Mouse (Mus musculus) CH12.LX (cell line): ENCODE data around the gene Rybp. TPM values are rescaled to one million over a fixed set of nuclear protein-coding genes. Genes with fewer than 3 reads are reported as not detected.

ENCODE experiments used
- DNase-seq: peaks from one replicate; pipeline ENCODE4 v3.0.0-alpha.2; 2013; ENCODE audit errors: extremely low read depth
- H3K27ac ChIP-seq: 2 replicates; pipeline ENCODE4 v1.5.1; 2012; ENCODE audit warnings: low read depth, mild to moderate bottlenecking, control low read depth, moderate library complexity; ENCODE audit not compliant: insufficient read depth
- H3K27me3 ChIP-seq: replicated peaks from 2 replicates; pipeline ENCODE3; 2012; ENCODE audit warnings: inconsistent platforms
- H3K36me3 ChIP-seq, 2 experiments: replicated peaks in 1 of 2; 2 replicates each; pipeline versions ENCODE3 to v1.6.1; 2012; ENCODE audit warnings: inconsistent platforms in 1 of 2, low read length in 1 of 2, mild to moderate bottlenecking in 1 of 2, mixed read lengths in 1 of 2, moderate library complexity in 1 of 2; ENCODE audit not compliant: control insufficient read depth in 1 of 2, insufficient read depth in 1 of 2
- H3K4me1 ChIP-seq, 2 experiments: 2 replicates each; pipeline ENCODE4 v1.6.1; 2012; ENCODE audit warnings: inconsistent platforms in 1 of 2, moderate library complexity in 1 of 2; ENCODE audit not compliant: insufficient read depth in 2 of 2, control insufficient read depth in 1 of 2
- H3K4me2 ChIP-seq: 2 replicates; pipeline ENCODE4 v1.6.1; 2012; ENCODE audit warnings: low read depth, mild to moderate bottlenecking, control low read depth; ENCODE audit not compliant: poor library complexity, insufficient read depth, severe bottlenecking
- H3K4me3 ChIP-seq, 3 experiments: fragments of 150-350 bp in 1 of 3; sonication (generic) in 1 of 3; replicated peaks in 1 of 3; 2 replicates each; pipeline versions ENCODE3 to v1.5.1; 2011 to 2012; ENCODE audit warnings: low read depth in 2 of 3, low read length in 2 of 3, mild to moderate bottlenecking in 2 of 3, moderate library complexity in 2 of 3, control low read depth in 1 of 3, improper control_type of control experiment in 1 of 3, inconsistent platforms in 1 of 3, mixed read lengths in 1 of 3; ENCODE audit not compliant: poor library complexity in 1 of 3
- H3K79me2 ChIP-seq: replicated peaks from 2 replicates; pipeline ENCODE4 v1.6.1; 2012; ENCODE audit warnings: mild to moderate bottlenecking, moderate library complexity; ENCODE audit not compliant: control insufficient read depth, poor library complexity, insufficient read depth, severe bottlenecking; ENCODE audit errors: extremely low read depth
- H3K9ac ChIP-seq: 2 replicates; pipeline ENCODE4 v1.6.1; 2012; ENCODE audit warnings: low read depth, mild to moderate bottlenecking, control low read depth, moderate library complexity; ENCODE audit not compliant: insufficient read depth
- H3K9me3 ChIP-seq: replicated peaks from 2 replicates; pipeline ENCODE3; 2012; ENCODE audit warnings: low read length, inconsistent platforms, mixed read lengths
- CHD2 ChIP-seq: IDR thresholded peaks from 2 replicates; pipeline ENCODE4 v1.6.1; 2011; ENCODE audit warnings: low read length, improper control_type of control experiment
- CTCF ChIP-seq, 2 experiments: IDR thresholded peaks in 1 of 2; conservative IDR thresholded peaks in 1 of 2; 2 replicates each; pipeline ENCODE4 v1.5.1; 2011 to 2012; ENCODE audit warnings: low read depth in 2 of 2, low read length in 2 of 2, improper control_type of control experiment in 1 of 2, inconsistent platforms in 1 of 2, mild to moderate bottlenecking in 1 of 2, moderate library complexity in 1 of 2
- JUN ChIP-seq: IDR thresholded peaks from 2 replicates; pipeline ENCODE4 v1.6.1; 2011; ENCODE audit warnings: low read depth, mild to moderate bottlenecking, low read length, improper control_type of control experiment, moderate library complexity; ENCODE audit not compliant: insufficient read depth
- NELFE ChIP-seq: IDR thresholded peaks from 2 replicates; pipeline ENCODE4 v1.6.1; 2011; ENCODE audit warnings: low read depth, low read length, improper control_type of control experiment
- PAX5 ChIP-seq: IDR thresholded peaks from 2 replicates; pipeline ENCODE4 v1.6.1; 2012; ENCODE audit warnings: low read length, inconsistent platforms, mixed read lengths
- POLR2AphosphoS2 ChIP-seq: IDR thresholded peaks from 2 replicates; pipeline ENCODE4 v1.6.1; 2011; ENCODE audit warnings: low read depth, low read length, improper control_type of control experiment
- RCOR1 ChIP-seq: conservative IDR thresholded peaks from 2 replicates; pipeline ENCODE4 v1.6.1; 2012; ENCODE audit warnings: low read depth, mild to moderate bottlenecking, inconsistent platforms, low read length, improper control_type of control experiment
- USF2 ChIP-seq: conservative IDR thresholded peaks from 2 replicates; pipeline ENCODE4 v1.6.1; 2011; ENCODE audit warnings: low read depth, low read length, improper control_type of control experiment
- ZNF384 ChIP-seq: IDR thresholded peaks from 2 replicates; pipeline ENCODE4 v1.6.1; 2012; ENCODE audit warnings: low read depth, low read length, improper control_type of control experiment, inconsistent platforms
- dilution Hi-C: fragments of 300-500 bp; cut with MboI; formaldehyde crosslinking; loops from 2 replicates; pipeline ENCODE4 v1.14.3; 2020; ENCODE audit warnings: low sequenced_read_pairs; ENCODE audit not compliant: extremely low pct_unique_long_range_greater_than_20kb, extremely low pct_ligation_motif_present
- in situ Hi-C: fragments of 300-500 bp; cut with MboI; formaldehyde crosslinking; loops from 3 replicates; pipeline ENCODE4 v1.14.3; 2019; ENCODE audit warnings: low sequenced_read_pairs, low pct_ligation_motif_present, low pct_unique_long_range_greater_than_20kb, mixed read lengths
- polyA plus RNA-seq: library from polyadenylated mRNA; unstranded; fragments of >175 nt; gene quantifications from 2 replicates; pipeline ENCODE4 v1.2.1, GENCODE M21; 2012; ENCODE audit warnings: low read depth; ENCODE audit not compliant: insufficient read length
- total RNA-seq, 2 experiments: library from RNA; depleted of rRNA; stranded (reverse); fragments of 300-350 nt in 1 of 2; fragments of >200 nt in 1 of 2; gene quantifications; 2 replicates each; pipeline ENCODE4 v1.2.3; 2012 to 2014

The Rybp gene
- total and polyA plus RNA-seq, 3 experiments: 9.1 to 27.4 (median 23.6) TPM

DNA sequence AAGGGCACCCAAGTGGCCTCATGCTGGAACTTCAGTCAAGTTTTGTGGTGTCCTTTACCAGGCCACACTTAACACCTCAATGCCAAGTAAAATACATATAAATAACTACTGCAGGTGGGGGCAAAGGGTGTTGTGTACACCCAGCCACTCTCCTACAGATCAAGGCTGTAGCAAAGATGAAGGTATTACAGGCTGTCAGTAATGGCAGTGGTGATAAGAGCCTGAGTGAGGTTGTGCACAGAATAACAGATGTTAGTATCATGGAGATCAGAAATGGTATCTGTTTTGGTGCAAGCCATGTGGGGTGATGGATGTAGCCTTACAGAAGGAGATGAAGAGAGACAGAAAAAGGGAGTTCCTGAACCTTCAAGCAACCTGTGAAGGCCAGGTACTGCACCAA, 52.2 kb downstream of the Rybp start:
- H3K79me2 ChIP-seq: peaks cover 5% of the 10 kb centered on the region
- H3K4me3 ChIP-seq: no peak overlapping the region
- no peak overlapping the region for H3K27ac ChIP-seq
- H3K9ac ChIP-seq: no peak overlapping the region
- H3K4me1 ChIP-seq: peaks cover 0 to 27% of the 10 kb centered on the region in 2 experiments; a peak in 2 of 4 replicates
- no peak for TF ChIP-seq POLR2AphosphoS2
- TF ChIP-seq RCOR1: no peak
- DNase-seq: no peak
- in situ Hi-C loops (no loop called here), dilution Hi-C loops (no loop called here)
- H3K9me3 ChIP-seq: no peaks in the 10 kb centered on the region
- H3K4me2 ChIP-seq: no peak overlapping the region
- peaks cover 0 to 10% of the 10 kb centered on the region in 2 experiments for H3K36me3 ChIP-seq
- H3K27me3 ChIP-seq: no peaks in the 10 kb centered on the region

DNA sequence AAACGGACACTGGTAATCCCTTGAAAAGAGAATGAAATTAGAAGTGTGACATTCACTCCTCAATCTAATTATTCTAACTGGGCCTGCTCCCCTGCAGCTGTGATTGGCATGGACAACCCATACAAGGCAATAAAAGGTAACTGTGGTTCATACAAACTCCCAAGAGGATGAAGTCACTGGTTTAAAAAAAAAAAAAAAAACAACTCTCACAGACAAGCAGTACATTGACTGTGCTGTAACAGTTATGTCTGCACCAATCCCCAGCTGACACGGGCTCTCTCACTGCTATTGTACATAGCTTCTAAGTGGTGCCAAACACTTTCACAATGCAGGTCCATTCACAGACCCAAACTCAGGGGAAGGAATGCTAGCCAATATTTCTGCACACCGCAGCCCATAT, 53.8 kb downstream of the Rybp start:
- H3K27ac ChIP-seq: no peak overlapping the region
- in situ Hi-C loops (no loop called here), dilution Hi-C loops (no loop called here)
- no peak overlapping the region for H3K4me2 ChIP-seq
- peak; percentile 43 for TF ChIP-seq ZNF384
- TF ChIP-seq NELFE: no peak
- TF ChIP-seq, all 38 proteins: peak for 1
- Histone ChIP-seq H3K36me3 (peaks cover 0 to 8% of the 10 kb centered on the region in 2 experiments), H3K79me2 (peaks cover 5% of the 10 kb centered on the region), H3K4me3 (no peak overlapping the region), H3K4me1 (peaks cover 0 to 27% of the 10 kb centered on the region in 2 experiments; a peak in 2 of 4 replicates), H3K9me3 (no peaks in the 10 kb centered on the region), H3K9ac (no peak overlapping the region), H3K27me3 (no peaks in the 10 kb centered on the region)
- DNase-seq: peak; percentile 13

DNA sequence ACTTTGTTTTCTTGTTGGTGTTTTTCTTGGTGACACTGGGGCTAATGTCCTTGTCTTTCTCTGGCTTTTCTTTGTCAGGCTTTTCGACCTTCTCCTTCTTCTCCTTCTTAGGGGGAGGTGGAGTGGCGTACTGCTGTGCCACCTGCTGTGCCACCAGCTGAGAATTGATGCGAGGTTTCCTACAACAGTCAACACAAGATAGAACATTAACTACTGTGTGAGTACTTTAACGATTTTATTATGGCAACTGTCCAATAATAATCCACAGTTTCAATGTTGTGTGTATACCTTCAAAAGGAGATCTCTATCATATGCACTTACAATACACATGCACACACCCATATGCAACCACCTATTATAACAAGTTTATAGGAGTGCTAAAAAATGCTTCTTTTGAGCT, 54.2 kb downstream of the Rybp start:
- H3K9ac ChIP-seq: no peak overlapping the region
- H3K36me3 ChIP-seq: peaks cover 0 to 10% of the 10 kb centered on the region in 2 experiments
- no peak overlapping the region for H3K4me3 ChIP-seq
- dilution Hi-C loops (no loop called here), in situ Hi-C loops (no loop called here)
- H3K79me2 ChIP-seq: peaks cover 5% of the 10 kb centered on the region
- H3K27ac ChIP-seq: no peak overlapping the region
- H3K27me3 ChIP-seq: no peaks in the 10 kb centered on the region
- DNase-seq: no peak
- peaks cover 0 to 27% of the 10 kb centered on the region in 2 experiments; a peak in 2 of 4 replicates for H3K4me1 ChIP-seq
- H3K4me2 ChIP-seq: no peak overlapping the region
- TF ChIP-seq CHD2 (no peak), PAX5 (no peak), CTCF (conservative IDR thresholded peaks at IDR 0.05 in 1 of 2, IDR thresholded peaks at IDR 0.05 in 1 of 2; ENCODE audit: low read depth in 2 of 2, low read length in 2 of 2) (no peak), USF2 (no peak), JUN (no peak), ZNF384 (no peak)
- TF ChIP-seq, all 38 proteins: peak for 0
- no peaks in the 10 kb centered on the region for H3K9me3 ChIP-seq
